Mouse (Mus musculus) embryo, embryonic 11 days (tissue): ENCODE results near the gene Tssk4.

Source experiments
- DNase-seq: peaks from one replicate; pipeline ENCODE4 v3.0.0-alpha.2; 2015

Gene Tssk4

GRCm38 (mm10) chr14:55643060-55643907 is 6.7 kb upstream of the Tssk4 start, which contains the start of gene Tm9sf1:
TSS of gene Tm9sf1 (minus strand) at chr14:55643806.
- DNase-seq: peak; percentile 92

- DNase-seq: peak; percentile 22
These were observed 5.6 kb upstream of the Tssk4 start for GRCm38 (mm10) chr14:55644261-55644888.

GRCm38 (mm10) chr14:55651528-55651927 is 1.5 kb downstream of the Tssk4 start:
- DNase-seq: no peak

GRCm38 (mm10) chr14:55656935-55657334 is 7.0 kb downstream of the Tssk4 start:
- no peak for DNase-seq

- DNase-seq: no peak
These were observed 8.0 kb downstream of the Tssk4 start for GRCm38 (mm10) chr14:55658011-55658410.

- DNase-seq: peak; percentile 95
These were observed 10.1 kb downstream of the Tssk4 start, which contains the start of gene Mdp1 for GRCm38 (mm10) chr14:55659960-55660573. TSS of gene Mdp1 (minus strand) at chr14:55660508.

- DNase-seq: no peak
These were observed 10.7 kb downstream of the Tssk4 start for GRCm38 (mm10) chr14:55660636-55661035.

- no peak for DNase-seq
These were observed 21.5 kb downstream of the Tssk4 start for GRCm38 (mm10) chr14:55671486-55671832.

GRCm38 (mm10) chr14:55671833-55672740 is 22.1 kb downstream of the Tssk4 start, which contains the start of the genes Gmpr2 and Nedd8:
TSS of gene Gmpr2 (plus strand) at chr14:55671941.
TSS of gene Nedd8 (minus strand) at chr14:55672124.
- DNase-seq: peak; percentile 96

GRCm38 (mm10) chr14:55672741-55673060 is 22.7 kb downstream of the Tssk4 start:
- DNase-seq: no peak

GRCm38 (mm10) chr14:55677615-55678014 is 27.6 kb downstream of the Tssk4 start:
- no peak for DNase-seq

GRCm38 (mm10) chr14:55681160-55682117 is 31.5 kb downstream of the Tssk4 start, which contains the start of gene Tinf2:
TSS of gene Tinf2 (minus strand) at chr14:55681820.
- DNase-seq: peak; percentile 96

- no peak for DNase-seq
These were observed 32.1 kb downstream of the Tssk4 start for GRCm38 (mm10) chr14:55682118-55682493.

- no peak for DNase-seq
These were observed 39.4 kb downstream of the Tssk4 start for GRCm38 (mm10) chr14:55689433-55689832.

GRCm38 (mm10) chr14:55697226-55697625 is 47.2 kb downstream of the Tssk4 start:
- DNase-seq: no peak

GRCm38 (mm10) chr14:55701131-55701530 is 51.1 kb downstream of the Tssk4 start:
- no peak for DNase-seq
